Mouse (Mus musculus): ENCODE measurements at regions not wholly inside any gene's neighbourhood (a gene's known extent, or its start where the extent isn't known, plus 50 kb on each side); places are given as distances from the start of the nearest gene placed in this dataset.
A peak's percentile ranks its signal among the peaks of the same experiment; 100 is the strongest.

DNA sequence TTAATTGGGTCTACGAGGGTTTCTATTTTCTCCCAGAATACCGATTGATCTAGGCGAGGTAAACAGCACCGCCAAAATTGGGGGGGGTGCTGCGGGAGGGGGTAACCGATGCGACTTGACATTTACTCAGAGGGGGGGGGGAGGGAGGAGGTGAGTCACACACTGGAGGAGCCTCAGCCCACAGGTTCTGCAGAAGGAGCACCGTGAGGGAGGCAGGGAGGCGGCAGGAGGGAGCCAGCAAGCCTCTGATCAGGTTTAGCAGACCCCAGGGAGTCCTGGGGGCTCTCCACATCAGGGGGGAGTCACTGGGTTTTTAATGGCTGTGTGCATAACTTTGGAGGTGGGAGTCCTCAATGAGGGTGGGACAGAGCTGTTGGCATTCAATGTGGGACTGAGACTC, 51.3 kb upstream of the Ier5l start:
- DNase-seq (ENCODE audit: low spot score) = no peak

DNA sequence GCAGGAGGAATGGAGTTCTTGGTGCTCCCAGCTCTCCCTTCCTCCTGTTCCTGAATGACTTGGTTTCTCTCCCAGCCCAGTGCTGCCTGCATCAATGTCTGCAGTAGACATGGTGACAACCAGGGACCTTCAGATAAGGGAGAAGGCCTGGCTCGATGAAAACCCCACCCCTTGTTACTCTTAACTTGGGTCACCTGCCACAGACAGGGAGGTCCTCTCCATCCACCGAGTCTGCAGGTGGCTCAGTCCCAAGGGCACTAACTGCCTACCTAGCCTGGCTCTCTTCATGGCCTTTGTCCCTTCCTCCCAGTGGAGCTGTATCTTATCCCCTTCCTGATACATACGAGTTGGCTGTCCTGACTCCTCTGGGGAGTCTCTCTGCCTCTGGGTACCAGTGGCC, 51.8 kb upstream of the Ier5l start:
- no peak for DNase-seq (ENCODE audit: low spot score)

DNA sequence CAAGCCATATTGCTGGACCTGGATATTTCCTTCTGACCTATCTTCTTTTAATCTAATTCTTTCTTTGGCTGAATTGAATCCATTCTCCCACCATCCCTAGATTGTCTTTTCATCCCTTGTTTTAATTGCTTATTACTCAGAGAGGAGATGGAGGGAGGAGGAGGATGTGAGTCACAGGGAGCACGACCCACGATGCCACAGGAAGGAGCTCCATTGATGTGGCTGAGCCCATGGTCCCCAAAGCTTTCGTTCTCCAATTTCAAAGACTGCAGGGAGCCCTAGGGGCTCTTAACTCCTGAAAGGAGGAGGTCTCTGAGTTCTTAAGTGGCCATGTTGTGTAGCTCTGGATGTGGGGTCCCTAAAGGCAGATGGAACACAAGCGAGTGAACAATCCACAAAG, 53.5 kb upstream of the Ier5l start:
- DNase-seq (ENCODE audit: low spot score) = peak; percentile 62

DNA sequence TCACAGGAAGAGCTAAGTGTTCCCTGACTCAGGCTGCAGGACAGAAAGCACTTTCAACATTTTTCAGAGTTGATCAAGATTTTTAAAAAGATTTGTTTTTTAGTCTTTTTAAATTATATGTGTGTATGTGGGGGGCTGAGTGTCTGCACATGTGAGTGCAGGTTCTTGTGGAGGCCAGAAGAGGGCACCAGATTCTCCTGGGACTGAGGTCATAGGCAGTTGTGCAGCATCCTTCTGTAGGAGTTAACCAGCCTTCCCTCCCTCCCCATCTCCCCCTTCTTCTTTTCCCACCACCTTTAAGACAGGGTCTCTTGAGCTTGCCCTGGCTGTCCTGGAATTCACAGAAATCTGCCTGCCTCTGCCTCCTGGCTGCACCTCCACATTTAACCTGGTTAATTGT, 58.9 kb upstream of the Ier5l start:
- DNase-seq (ENCODE audit: low spot score) = no peak

DNA sequence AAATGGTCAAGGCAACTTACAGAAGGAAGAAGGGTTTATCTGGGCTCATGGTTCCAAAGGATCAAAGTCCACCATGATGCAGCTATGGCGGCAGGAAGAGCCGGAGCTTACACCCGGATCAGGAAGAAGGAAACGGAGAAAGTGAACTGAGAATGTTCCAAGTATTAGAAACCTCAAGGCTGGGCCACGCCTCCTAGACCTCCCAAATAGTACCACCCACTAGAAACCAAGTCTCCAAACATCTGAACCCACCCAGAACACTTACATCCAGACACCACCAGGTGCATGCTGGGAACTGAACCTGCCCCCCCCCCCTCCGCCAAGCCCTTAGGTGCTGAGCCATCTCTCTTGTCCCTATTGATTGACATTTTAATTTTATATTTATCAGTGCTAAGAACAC, 59.3 kb upstream of the Ier5l start:
- DNase-seq (ENCODE audit: low spot score) = no peak

DNA sequence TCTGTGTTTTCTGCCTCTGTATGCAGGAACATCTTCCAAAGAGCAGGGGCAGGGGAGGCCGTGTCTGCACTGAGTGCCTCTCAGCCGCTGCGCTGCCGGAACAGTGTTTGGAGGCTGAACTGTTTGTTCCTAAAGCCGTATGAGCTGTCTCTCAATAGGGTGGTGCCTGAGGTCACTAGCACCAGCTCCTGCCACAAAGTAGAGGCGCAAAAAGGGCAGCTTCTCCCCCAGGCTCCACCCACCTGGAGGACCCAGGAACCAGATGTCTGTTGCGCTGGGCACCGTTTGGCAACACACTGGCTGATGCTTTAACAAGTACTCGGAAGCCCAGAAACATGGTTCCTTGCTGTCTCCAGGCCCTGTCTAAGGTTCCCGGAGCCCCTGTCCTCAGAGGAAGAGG, 60.4 kb upstream of the Cstad start:
- DNase-seq (ENCODE audit: low spot score) = no peak

DNA sequence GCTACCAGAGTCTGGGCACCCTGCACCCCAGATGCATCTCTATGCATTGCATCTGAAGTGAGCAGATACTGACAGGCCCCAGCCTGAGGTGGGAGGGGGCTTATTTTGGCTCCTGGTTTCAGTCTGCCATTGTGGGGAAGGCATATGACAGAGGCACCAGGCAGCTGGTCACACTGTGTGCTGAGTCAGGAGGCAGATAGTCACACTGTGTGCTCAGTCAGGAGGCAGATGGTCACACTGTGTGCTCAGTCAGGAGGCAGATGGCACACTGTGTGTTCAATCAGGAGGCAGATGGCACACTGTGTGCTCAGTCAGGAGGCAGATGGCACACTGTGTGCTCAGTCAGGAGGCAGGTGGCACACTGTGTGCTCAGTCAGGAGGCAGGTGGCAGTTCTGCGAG, 55.5 kb upstream of the Cstad start:
- no peak for DNase-seq (ENCODE audit: low spot score)

DNA sequence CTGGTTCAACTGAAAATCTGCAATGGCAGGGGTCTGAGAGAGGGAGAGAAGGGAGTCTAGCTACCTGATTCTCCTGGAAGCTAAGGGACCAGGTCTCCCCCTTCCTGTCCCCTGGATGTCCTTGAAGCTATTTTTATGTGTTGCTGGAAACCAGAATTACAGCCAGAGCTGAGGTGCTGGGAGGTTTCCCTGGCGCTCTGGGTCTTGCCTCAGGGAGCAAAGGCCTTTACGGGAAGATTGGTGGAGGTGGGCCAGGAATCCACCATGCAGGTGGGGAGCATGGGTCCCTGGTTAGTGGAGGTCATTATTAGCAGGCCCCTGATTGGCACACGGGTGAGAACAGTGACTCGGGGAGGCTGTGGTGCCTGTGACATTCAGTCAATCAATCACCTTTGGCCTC, 53.3 kb upstream of the Cstad start:
- no peak for DNase-seq (ENCODE audit: low spot score)

DNA sequence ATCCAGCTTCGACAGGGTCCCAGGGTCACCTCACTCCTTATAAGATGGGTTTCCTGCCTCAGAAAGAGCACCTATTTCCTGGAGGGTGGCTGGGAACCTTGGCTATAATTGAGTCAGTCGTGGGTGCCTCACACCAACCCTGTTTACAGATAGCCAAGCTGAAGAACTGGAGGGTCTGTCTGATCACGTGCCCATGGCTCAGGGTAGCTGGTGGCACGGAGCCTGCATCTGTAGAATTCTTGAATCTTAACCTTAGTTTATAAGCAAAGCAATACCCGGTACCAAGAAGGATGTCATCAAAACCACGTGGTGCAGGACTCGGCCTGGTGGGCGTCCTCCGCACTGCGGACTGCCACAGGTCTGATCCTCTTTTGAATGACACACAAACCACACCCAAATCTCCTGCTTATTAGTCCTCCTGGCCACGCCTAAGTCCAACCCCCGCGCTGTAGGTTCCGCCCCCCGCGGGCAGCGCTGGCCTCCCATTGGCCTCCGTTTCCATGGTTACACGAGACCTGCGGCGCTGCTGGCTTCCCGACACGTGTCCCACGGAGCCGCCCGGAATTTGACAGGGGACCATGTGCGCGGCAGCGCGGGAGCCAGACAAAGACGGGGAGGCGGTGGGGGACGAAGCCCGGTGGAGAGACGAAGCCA, 49.9 kb upstream of the Cstad start:
- peak; percentile 69 for DNase-seq (ENCODE audit: low spot score)

Measured in thymus, postnatal 0 days (tissue).